Mouse (Mus musculus): ENCODE results near the gene Syk. TPM values are rescaled to one million over a fixed set of nuclear protein-coding genes. Genes with fewer than 3 reads are reported as not detected.

Gene Syk
- polyA plus RNA-seq, 1 experiment from 2014 or later, result 3.4 TPM

DNA sequence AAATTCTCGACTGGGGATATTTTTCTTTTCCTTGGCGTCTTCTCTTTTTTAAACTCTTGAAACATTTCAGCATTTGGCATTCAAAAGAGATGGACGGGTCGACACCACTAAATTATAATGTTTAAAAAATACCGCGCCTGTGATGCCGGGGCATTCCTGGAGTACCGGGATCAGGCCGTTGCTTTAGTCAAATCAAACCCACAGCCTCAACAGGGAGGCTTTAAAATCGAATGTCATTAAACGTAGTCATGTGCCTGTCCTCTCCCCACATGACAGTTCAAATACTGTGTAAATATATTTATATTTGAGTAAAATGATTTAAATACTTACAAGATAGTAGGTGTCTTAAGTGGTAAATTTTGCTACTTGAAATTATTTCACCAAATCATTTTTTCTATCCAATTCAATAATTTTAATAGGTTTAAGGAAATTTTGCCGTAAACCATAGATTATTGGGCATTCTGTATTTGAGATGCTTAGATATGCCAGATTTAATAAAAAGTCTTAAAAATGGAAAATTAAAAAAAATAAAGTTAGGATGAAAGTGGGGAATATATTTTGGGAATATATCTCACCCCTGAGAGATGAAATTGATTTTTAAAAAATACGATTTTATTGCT, 1.1 kb downstream of the Syk start:
- H3K27me3 ChIP-seq (replicated peaks; ENCODE audit: control insufficient read depth, insufficient read depth, low read length), result 0 out of 2 replicates have a peak, but pooled peaks cover 3% of the 10 kb centered on the region
- peak overlapping the region; percentile 69; the same call in 1 of the 2 replicates for H3K9ac ChIP-seq (ENCODE audit: low read length)
- WGBS, result 24% methylated on average over 13 of the region's 13 CpGs

DNA sequence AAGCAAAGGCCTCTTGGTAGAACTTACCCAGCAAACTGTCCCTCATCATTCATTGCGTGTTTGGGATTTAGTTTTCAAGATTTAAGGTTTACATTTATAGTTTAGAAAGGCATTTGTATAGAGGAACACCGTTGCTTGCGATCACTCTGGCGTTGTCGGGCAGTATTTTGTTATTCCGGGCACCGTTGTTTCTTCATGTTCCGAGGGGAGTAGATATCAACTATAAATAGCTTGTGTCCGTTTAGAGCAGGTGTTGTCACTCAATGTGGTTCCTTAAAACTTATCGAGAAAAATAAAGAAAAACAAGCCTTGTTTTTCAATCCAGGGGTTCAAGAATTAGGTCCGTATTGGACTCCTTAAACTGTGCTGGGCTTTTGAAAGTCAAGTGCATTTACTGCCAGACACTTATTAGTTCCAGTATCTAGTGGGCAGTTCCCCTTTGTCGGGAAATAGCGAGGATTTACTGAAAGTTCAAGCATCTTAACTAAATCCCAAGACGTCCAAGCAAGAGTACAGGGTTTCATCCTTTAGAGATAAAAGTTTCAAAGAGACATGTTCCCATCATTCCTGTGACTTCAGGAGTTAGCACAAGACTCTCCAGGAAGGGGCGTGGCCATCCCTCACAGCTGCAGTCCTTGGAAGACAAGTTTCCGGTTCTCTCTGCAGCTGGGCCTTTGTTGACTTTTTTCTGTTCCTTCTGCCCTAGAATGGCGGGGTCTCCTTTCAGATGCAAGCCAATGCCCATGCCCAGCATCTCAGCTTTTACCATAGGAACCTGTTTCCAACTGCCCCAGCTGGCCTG, 1.9 kb downstream of the Syk start:
- ATAC-seq (replicated peaks; ENCODE audit: low FRiP score, low TSS enrichment, low read depth) (no peak), DNase-seq (ENCODE audit: low spot score) (no peak)
- no peaks in the 10 kb centered on the region; the same call in 1 of the 2 replicates for H3K4me1 ChIP-seq (replicated peaks; ENCODE audit: control insufficient read depth, insufficient read depth, low read length)
- no peak overlapping the region for H3K4me3 ChIP-seq (ENCODE audit: low read depth, low read length)
- no peaks in the 10 kb centered on the region for H3K36me3 ChIP-seq (ENCODE audit: control insufficient read depth, insufficient read depth, low read length)
- 70% methylated on average over 17 of the region's 17 CpGs for WGBS
- no peak overlapping the region for H3K9ac ChIP-seq (ENCODE audit: low read length)
- H3K4me2 ChIP-seq (ENCODE audit: low read length), result no peak overlapping the region
- H3K9me3 ChIP-seq (ENCODE audit: control insufficient read depth, low read length), result no peaks in the 10 kb centered on the region
- 0 out of 2 replicates have a peak, but pooled peaks cover 3% of the 10 kb centered on the region for H3K27me3 ChIP-seq (replicated peaks; ENCODE audit: control insufficient read depth, insufficient read depth, low read length)
- H3K27ac ChIP-seq (ENCODE audit: low read depth), result no peak overlapping the region

More for the DNA sequence above, 1.1 kb downstream of the Syk start:
- no peak overlapping the region for H3K27ac ChIP-seq (ENCODE audit: low read depth)
- no peaks in the 10 kb centered on the region for H3K36me3 ChIP-seq (ENCODE audit: control insufficient read depth, insufficient read depth, low read length)
- no peak for ATAC-seq (replicated peaks; ENCODE audit: low FRiP score, low TSS enrichment, low read depth)
- peak overlapping the region; percentile 97 for H3K4me2 ChIP-seq (ENCODE audit: low read length)
- no peaks in the 10 kb centered on the region for H3K9me3 ChIP-seq (ENCODE audit: control insufficient read depth, low read length)
- no peak for DNase-seq (ENCODE audit: low spot score)
- no peaks in the 10 kb centered on the region; the same call in 1 of the 2 replicates for H3K4me1 ChIP-seq (replicated peaks; ENCODE audit: control insufficient read depth, insufficient read depth, low read length)
- peak overlapping the region; percentile 56 for H3K4me3 ChIP-seq (ENCODE audit: low read depth, low read length)

DNA sequence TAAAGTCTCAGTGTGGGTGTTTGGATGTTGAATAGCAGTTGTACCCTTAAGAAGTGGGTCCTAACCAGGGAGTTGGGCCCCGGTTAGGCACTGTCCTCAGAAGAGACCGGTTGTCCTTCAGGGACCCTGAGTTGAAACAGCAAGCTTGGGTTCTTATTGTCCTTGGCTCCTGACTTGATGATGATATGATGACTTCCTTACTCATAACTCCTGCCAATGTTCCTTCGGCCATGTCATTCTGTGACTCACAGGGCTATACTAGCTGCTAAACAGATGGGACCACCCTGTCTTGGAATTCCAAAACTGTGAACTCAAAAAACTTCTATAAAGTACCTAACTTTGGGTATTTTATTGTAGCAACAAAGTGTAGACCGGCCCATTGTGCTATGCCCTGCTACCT, 4.8 kb downstream of the Syk start:
- Histone ChIP-seq H3K4me2 (ENCODE audit: low read length) (no peak overlapping the region), H3K4me1 (replicated peaks; ENCODE audit: control insufficient read depth, insufficient read depth, low read length) (no peaks in the 10 kb centered on the region; the same call in 1 of the 2 replicates), H3K4me3 (ENCODE audit: low read depth, low read length) (no peak overlapping the region), H3K27me3 (replicated peaks; ENCODE audit: control insufficient read depth, insufficient read depth, low read length) (no peaks in the 10 kb centered on the region), H3K36me3 (ENCODE audit: control insufficient read depth, insufficient read depth, low read length) (no peaks in the 10 kb centered on the region), H3K27ac (ENCODE audit: low read depth) (no peak overlapping the region), H3K9me3 (ENCODE audit: control insufficient read depth, low read length) (no peaks in the 10 kb centered on the region), H3K9ac (ENCODE audit: low read length) (no peak overlapping the region)
- no peak for DNase-seq (ENCODE audit: low spot score)
- 89% methylated on average over 4 of the region's 4 CpGs for WGBS
- ATAC-seq (replicated peaks; ENCODE audit: low FRiP score, low TSS enrichment, low read depth), result no peak

DNA sequence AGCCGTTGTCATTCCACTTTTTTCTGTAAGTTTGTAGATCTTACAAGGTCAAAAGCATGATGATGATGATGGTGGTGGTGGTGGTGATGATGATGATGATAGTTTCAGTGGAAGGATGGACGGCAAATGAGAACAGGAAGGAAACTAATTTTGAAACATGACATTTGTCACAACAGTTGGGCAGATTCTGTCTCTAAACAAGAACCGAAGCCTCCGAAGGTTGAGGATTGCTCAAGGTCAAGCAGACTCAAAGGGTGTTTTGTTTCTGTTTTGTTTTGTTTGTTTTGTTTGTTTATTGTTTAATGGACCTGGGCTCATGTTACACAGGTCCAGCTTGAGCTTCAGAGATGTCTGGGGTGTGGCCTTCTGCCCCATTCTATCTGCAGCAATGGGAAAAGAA, 6.1 kb downstream of the Syk start:
- no peaks in the 10 kb centered on the region for H3K36me3 ChIP-seq (ENCODE audit: control insufficient read depth, insufficient read depth, low read length)
- H3K9ac ChIP-seq (ENCODE audit: low read length), result no peak overlapping the region
- no peak overlapping the region for H3K4me3 ChIP-seq (ENCODE audit: low read depth, low read length)
- no peaks in the 10 kb centered on the region for H3K27me3 ChIP-seq (replicated peaks; ENCODE audit: control insufficient read depth, insufficient read depth, low read length)
- H3K4me2 ChIP-seq (ENCODE audit: low read length), result no peak overlapping the region
- no peaks in the 10 kb centered on the region for H3K9me3 ChIP-seq (ENCODE audit: control insufficient read depth, low read length)
- H3K4me1 ChIP-seq (replicated peaks; ENCODE audit: control insufficient read depth, insufficient read depth, low read length), result no peaks in the 10 kb centered on the region
- H3K27ac ChIP-seq (ENCODE audit: low read depth), result no peak overlapping the region
- DNase-seq (ENCODE audit: low spot score) (no peak), ATAC-seq (replicated peaks; ENCODE audit: low FRiP score, low TSS enrichment, low read depth) (no peak)
- WGBS, result 86% methylated on average over 4 of the region's 4 CpGs

DNA sequence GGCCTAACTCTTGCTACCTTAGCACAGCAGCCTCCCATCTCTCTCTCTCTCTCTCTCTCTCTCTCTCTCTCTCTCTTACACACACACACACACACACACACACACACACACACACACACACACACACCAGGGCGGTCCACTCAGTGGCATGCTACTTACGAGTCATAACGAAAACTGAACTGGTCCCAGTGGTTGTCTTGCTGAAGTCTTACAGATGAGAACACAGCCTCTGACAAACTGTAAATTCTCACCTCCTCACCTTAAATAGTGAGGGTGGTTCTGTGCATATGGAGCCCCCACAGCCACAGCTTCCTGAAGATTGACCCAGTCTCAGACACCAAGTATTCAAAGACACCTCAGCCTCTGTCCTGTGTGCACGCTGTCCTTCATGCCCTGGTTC, 8.9 kb downstream of the Syk start:
- Histone ChIP-seq H3K4me2 (ENCODE audit: low read length) (no peak overlapping the region), H3K27me3 (replicated peaks; ENCODE audit: control insufficient read depth, insufficient read depth, low read length) (no peaks in the 10 kb centered on the region), H3K9ac (ENCODE audit: low read length) (no peak overlapping the region), H3K36me3 (ENCODE audit: control insufficient read depth, insufficient read depth, low read length) (no peaks in the 10 kb centered on the region), H3K27ac (ENCODE audit: low read depth) (no peak overlapping the region), H3K4me3 (ENCODE audit: low read depth, low read length) (no peak overlapping the region), H3K9me3 (ENCODE audit: control insufficient read depth, low read length) (no peaks in the 10 kb centered on the region), H3K4me1 (replicated peaks; ENCODE audit: control insufficient read depth, insufficient read depth, low read length) (no peaks in the 10 kb centered on the region)
- no peak for ATAC-seq (replicated peaks; ENCODE audit: low FRiP score, low TSS enrichment, low read depth)
- no peak for DNase-seq (ENCODE audit: low spot score)
- 85% methylated on average over 4 of the region's 4 CpGs for WGBS

DNA sequence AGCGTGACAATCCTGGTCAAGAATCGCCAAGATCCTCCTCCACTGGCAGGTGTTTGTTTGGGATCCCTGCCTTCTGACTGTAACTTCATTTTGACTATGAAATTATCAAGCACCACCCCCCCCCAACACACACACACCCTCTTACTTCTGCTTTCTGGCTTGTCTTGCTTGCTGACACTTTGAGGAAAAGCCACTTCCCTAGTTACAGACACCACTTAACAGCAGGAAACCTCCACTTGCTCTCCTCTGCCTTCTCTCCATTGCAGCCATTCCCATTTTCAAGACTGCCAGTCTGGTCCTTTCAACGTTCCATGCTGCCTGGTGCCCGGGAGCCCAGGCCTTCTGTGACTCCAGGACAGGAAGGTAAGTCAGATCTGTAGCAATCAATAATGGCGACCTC, 13.7 kb downstream of the Syk start:
- H3K4me2 ChIP-seq (ENCODE audit: low read length), result no peak overlapping the region
- 79% methylated on average over 5 of the region's 5 CpGs for WGBS
- no peak for DNase-seq (ENCODE audit: low spot score)

DNA sequence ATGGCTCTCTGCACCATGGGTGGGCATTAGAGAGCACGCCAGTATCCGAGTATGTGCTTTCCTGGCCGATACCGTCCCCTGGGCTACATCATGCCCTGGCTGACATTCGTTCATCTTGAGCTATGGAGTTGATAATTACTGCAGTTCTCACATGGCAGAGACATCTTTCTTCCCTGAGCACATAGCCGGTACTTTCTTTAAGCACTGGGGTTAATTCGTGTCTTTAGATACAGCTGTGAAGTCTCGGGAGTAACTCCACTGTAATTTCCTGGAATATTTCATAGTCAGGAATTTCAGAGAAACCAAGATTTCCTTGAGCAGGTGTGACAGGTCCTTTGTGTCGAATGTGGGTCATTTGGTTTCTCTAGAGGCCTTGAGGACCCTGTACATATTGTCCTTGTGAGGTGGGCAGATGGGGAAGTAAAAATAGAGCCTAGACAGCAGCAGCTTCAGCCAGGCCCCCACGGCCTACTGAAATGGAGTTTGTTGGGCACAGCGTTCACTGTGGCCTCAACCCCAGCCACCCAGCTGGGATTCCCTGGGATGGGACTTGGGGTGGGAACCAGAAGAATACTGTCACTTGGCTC, 14.2 kb downstream of the Syk start:
- Histone ChIP-seq H3K27me3 (replicated peaks; ENCODE audit: control insufficient read depth, insufficient read depth, low read length) (no peaks in the 10 kb centered on the region), H3K27ac (ENCODE audit: low read depth) (no peak overlapping the region), H3K4me3 (ENCODE audit: low read depth, low read length) (no peak overlapping the region), H3K4me1 (replicated peaks; ENCODE audit: control insufficient read depth, insufficient read depth, low read length) (no peaks in the 10 kb centered on the region), H3K4me2 (ENCODE audit: low read length) (no peak overlapping the region), H3K9me3 (ENCODE audit: control insufficient read depth, low read length) (0 out of 2 replicates have a peak, but pooled peaks cover 2% of the 10 kb centered on the region), H3K36me3 (ENCODE audit: control insufficient read depth, insufficient read depth, low read length) (no peaks in the 10 kb centered on the region), H3K9ac (ENCODE audit: low read length) (no peak overlapping the region)
- ATAC-seq (replicated peaks; ENCODE audit: low FRiP score, low TSS enrichment, low read depth) (no peak), DNase-seq (ENCODE audit: low spot score) (no peak)
- WGBS, result 79% methylated on average over 11 of the region's 11 CpGs

More for the DNA sequence above, 13.7 kb downstream of the Syk start:
- H3K27me3 ChIP-seq (replicated peaks; ENCODE audit: control insufficient read depth, insufficient read depth, low read length), result no peaks in the 10 kb centered on the region
- H3K27ac ChIP-seq (ENCODE audit: low read depth), result no peak overlapping the region
- H3K9me3 ChIP-seq (ENCODE audit: control insufficient read depth, low read length), result 0 out of 2 replicates have a peak, but pooled peaks cover 1% of the 10 kb centered on the region
- no peaks in the 10 kb centered on the region for H3K4me1 ChIP-seq (replicated peaks; ENCODE audit: control insufficient read depth, insufficient read depth, low read length)
- no peak overlapping the region for H3K9ac ChIP-seq (ENCODE audit: low read length)
- no peak overlapping the region for H3K4me3 ChIP-seq (ENCODE audit: low read depth, low read length)
- ATAC-seq (replicated peaks; ENCODE audit: low FRiP score, low TSS enrichment, low read depth), result no peak
- H3K36me3 ChIP-seq (ENCODE audit: control insufficient read depth, insufficient read depth, low read length), result no peaks in the 10 kb centered on the region

DNA sequence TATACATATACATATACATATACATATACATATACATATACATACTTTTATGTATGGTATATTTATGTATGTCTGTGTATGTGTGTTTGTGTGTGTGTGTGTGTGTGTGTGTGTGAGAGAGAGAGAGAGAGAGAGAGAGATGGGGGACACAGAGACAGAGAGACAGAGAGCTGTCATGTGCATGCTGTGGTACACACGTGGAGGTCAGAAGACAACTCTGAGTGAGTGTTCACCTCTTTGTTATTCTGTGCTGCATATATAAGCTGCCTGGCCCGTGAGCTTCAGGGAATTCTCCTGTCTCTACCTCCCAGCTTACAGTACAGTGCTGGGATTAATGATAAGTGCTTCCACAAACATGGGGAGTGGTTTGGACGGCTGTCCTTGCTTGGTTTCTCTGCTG, 15.3 kb downstream of the Syk start:
- no peaks in the 10 kb centered on the region for H3K27me3 ChIP-seq (replicated peaks; ENCODE audit: control insufficient read depth, insufficient read depth, low read length)
- WGBS, result 35% methylated on average over 3 of the region's 3 CpGs
- ATAC-seq (replicated peaks; ENCODE audit: low FRiP score, low TSS enrichment, low read depth), result no peak

More for the DNA sequence above, 15.3 kb downstream of the Syk start:
- Histone ChIP-seq H3K4me1 (replicated peaks; ENCODE audit: control insufficient read depth, insufficient read depth, low read length) (no peaks in the 10 kb centered on the region), H3K9me3 (ENCODE audit: control insufficient read depth, low read length) (0 out of 2 replicates have a peak, but pooled peaks cover 2% of the 10 kb centered on the region), H3K4me2 (ENCODE audit: low read length) (no peak overlapping the region), H3K27ac (ENCODE audit: low read depth) (no peak overlapping the region), H3K9ac (ENCODE audit: low read length) (no peak overlapping the region), H3K4me3 (ENCODE audit: low read depth, low read length) (no peak overlapping the region), H3K36me3 (ENCODE audit: control insufficient read depth, insufficient read depth, low read length) (no peaks in the 10 kb centered on the region)
- no peak for DNase-seq (ENCODE audit: low spot score)
